Mouse (Mus musculus) erythroblast, adult 5-6 weeks (primary cell): Measurements from ENCODE around the gene Prpsap2. TPM values are rescaled to one million over a fixed set of nuclear protein-coding genes. Genes with fewer than 3 reads are reported as not detected.
"Not testable (repeated sequence)": the region's sequence is repeated elsewhere in the genome, so short reads cannot be mapped to it uniquely, and the experiment has no call there.

Source experiments
- ATAC-seq: replicated peaks from 2 replicates; pipeline ENCODE4 v1.8.0; 2016; ENCODE audit warnings: moderate number of reproducible peaks, mild to moderate bottlenecking, moderate TSS enrichment, inconsistent platforms; ENCODE audit not compliant: poor library complexity, low FRiP score, severe bottlenecking
- total RNA-seq, 2 experiments: library from RNA; stranded (forward) in 1 of 2; stranded (reverse) in 1 of 2; fragments of 150-400 nt in 1 of 2; fragments of 200-764, 138-1000 nt in 1 of 2; gene quantifications; 2 replicates each; pipeline versions ENCODE4 v1.2.3 to v1.2.4; 2015 to 2017; ENCODE audit warnings: low replicate concordance in 2 of 2

Prpsap2 gene
- total RNA-seq (2015; ENCODE audit: low replicate concordance) (6.7 and 13.2 TPM in 2 replicates), total RNA-seq (2017; ENCODE audit: low replicate concordance) (12.3 and 14.1 TPM in 2 replicates)

DNA sequence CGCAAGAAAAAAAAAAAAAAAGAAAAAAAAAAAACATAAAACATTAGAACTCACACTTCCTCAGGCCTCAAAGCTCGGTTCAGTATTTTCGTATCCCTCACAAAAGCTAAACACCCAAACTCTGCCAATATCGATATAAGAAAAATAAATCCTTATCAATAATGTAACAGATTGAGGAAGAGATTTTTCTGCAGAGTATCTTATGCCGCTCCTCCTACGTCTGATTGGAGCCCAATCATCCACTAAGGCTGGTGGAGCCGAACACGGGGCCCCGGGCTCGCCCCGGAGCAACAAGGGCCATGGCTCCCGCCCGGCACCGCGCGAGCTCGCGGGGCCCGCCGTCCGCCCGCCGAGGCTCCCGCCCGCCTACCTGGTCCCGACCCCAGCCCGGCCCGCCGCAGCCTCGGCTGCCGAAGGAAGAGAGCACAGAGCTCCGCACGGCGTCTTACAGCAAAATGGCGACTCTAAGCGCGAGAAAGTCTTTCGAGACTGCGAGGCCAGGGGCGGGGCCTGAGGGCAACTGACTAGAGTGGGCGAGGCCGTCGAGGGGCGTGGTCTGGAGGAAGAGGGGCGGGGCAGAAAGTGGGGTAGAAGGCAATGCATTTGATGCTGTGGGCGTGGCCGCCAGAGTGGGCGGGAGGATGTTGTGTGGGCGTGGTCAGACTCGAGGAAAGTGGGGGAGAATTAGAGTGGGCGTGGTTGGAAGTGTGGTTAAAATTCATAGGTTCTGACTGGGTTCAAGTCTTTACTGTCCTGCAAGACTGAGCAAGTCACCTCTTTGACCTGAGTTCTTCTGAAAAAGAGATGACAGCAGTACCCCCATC is at the start of gene Prpsap2:
Gene Prpsap2 (minus strand): TSS at position 505 of the 824 bp plus-strand sequence.
- ATAC-seq, result peak; percentile 91

DNA sequence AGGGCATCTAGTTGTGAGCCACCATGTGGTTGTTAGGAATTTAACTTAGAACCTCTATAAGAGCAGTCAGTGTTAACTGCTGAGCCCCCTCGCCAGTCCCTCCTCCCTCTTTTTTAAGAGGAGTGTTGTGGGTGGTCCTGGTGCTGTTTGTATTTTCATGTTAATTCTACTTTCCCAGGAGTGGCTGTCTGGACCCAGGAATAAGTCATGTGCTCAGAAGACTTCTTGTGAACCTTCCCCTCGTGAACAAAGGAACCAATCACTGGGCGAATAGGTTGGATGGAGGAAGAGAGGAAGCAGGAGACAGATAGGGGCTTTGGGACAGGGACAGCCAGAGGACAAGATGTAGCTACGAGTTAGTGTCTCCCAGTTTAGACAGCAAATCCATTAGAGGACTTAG is 47.9 kb upstream of the Prpsap2 start:
- ATAC-seq, result no peak

DNA sequence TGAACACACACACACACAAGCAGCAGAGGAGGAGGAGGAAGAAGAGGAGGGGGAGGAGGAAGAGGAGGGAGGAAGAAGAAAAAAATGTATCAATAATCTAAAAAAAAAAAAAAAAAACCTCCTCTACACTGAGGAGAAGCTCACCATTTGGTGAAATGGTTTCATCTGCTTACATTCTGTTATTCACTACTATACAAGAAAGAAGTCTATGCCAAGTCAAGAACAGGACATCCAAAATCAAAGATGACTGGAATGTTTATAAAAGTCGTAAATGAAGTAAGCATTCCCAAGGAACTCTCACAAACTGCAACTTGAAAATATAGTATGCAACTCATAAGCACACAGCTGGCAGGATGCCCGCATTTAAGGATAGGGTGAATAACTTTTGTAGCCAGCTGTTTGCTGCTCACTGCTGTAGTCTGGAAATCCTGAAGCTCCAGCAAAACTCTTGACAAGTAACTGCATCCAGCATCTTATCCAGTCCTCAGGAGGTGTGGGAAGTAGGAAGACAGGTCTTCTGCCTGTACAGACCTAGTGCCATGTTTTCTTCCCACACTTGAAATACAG is 46.7 kb upstream of the Prpsap2 start:
- ATAC-seq, result no peak

DNA sequence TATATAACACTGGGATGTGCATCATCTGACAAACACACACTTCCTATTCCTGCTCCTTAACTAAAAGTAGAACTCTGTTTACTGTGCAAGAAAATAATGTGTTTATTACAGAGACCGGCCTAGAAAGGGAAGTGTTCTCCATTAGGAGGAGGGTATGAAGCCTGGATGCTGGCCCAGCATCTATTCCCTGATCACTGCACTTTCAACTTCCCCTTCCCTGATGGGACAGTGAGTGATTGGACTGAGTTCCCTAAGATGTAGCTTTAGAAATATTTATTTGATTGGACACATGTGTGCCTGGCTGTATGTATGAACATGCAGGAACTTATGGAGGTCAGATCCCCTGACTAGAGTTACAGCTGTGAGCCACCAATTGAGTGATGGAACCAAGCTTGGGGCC is 31.6 kb upstream of the Prpsap2 start:
- no peak for ATAC-seq

DNA sequence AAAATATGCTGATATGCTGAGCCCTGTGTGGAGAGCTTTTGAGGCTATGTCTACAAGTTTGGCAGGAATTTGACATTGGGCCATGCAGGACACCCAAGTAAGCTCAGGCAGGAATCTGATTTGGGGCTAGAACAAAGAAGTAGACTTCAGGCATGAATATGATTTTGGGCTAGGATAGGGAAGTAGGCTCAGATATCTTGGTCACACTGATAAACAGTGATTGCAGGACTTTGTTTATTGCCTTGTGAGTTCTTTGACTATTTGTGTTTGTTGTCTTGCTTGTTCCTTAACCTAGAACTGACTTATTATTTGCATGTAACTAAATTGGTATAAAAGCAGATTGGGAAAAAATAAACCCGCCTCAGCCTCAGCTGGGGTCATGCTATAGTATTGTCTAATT is 26.7 kb upstream of the Prpsap2 start:
- no peak for ATAC-seq

DNA sequence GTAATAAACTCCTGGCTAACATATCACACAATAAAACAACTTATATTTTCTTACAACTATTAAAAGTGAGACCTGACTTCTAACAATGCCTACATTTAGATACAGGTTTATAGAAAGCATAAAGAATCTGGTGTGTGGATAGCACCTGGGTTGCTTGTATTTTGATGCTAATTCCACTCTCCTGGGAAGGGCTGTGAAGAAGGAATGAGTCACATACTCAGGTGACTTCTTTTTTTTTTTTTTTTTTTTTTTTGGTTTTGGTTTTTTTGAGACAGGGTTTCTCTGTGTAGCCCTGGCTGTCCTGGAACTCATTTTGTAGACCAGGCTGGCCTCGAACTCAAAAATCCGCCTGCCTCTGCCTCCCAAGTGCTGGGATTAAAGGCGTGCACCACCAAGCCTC is 20.6 kb upstream of the Prpsap2 start:
- ATAC-seq, result not testable (repeated sequence)

DNA sequence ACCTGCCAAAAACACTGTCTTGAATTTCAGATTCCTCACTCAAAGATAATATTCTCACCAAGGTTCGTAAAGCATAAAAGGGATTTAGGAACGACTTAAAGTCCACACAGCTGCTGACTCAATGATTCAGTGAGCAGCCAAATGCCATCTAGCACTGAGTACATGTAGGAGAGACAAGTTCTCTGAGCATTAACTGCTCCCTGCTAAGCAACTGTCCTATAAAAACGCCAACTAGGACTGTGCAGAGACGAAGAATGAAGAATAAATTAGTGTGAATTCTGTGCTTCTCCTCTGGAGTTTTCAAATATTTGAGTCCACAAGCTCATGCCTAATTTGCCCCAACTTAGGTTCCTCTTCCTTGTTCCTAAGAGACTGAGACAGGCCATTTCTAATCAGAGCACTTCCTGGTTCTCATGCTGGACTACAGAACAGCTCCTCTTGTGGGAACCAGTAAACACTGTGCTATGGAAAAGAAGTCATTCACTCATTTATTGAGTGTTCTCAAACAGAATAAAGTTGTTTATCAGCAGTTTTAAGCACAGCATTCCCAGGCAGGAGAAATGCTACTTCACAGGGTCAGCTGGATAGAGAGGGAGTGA is 12.8 kb upstream of the Prpsap2 start:
- ATAC-seq, result no peak

DNA sequence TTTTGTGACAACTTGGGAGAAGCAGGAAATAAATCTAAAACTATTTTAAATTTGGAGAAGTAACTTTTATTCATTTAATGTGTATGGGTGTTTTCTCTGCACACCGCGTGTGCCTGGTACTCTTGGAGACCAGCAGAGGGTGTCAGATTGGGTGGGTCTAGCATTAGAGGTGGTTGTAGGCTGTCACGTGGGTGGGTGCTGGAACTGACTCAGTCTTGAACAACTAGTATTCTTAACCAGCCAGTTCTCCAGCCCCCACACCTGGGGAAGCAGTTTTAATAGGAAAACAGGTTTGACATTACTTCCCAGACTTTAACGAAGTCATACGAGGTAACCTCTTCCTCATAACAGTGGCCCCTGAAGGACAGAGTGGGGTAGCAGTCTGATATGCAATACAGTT is 1.4 kb downstream of the Prpsap2 start:
- ATAC-seq, result peak; percentile 52

DNA sequence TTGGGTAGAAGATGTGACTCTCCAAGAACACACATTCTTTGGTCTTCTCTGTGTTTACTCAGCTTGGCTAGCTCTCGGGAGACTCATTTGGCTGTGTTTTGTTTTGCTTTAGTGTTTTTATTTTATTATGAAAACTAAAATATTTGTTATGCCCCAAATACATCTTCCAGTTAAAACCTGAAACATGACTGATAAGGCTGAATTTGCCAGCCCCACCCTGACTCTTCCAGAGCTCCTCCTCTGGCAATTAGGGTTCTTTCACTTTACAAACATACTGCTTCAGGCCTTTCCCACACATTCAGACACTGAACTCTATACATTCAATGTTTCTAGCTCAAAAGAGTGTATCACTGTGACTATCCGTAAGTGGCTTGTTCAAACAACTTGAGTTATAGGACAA is 4.7 kb downstream of the Prpsap2 start:
- peak; percentile 80 for ATAC-seq

DNA sequence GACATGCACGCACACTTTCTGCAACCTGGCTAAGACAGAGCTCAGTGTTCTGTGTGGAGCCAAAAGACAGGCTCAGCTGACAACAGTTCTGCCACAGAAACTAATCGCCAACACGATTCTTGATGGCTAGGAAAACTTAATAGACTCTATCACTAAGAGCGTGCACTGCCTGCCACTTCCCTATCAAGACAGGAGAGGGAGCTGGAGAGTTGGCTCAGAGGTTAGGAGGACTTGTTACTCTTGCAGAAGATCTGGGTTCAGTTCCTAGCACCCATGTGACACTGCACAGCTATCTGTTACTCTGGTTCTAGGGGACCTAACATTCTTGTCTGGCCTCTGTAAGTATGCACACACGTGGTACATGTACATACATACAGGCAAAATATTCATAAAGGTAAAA is 10.3 kb downstream of the Prpsap2 start:
- ATAC-seq, result peak; percentile 78

DNA sequence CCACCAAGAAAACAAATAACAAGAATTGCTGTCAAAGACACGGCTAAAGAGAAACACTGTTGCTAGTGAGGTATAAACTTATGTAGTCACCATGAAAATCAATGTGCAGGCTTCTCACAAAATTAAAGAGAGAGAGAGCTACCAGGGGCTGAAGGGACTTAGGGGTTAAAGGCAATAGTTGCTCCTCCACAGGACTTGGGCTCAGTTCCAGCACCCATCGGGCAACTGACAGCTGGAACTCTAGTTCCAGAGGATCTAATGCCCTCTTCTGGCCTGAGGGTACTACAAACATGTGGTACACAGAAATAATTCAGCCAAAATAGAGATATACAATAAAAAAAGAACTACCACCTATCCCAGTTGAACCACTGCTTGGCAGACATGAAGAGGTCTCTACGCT is 14.7 kb downstream of the Prpsap2 start:
- no peak for ATAC-seq

DNA sequence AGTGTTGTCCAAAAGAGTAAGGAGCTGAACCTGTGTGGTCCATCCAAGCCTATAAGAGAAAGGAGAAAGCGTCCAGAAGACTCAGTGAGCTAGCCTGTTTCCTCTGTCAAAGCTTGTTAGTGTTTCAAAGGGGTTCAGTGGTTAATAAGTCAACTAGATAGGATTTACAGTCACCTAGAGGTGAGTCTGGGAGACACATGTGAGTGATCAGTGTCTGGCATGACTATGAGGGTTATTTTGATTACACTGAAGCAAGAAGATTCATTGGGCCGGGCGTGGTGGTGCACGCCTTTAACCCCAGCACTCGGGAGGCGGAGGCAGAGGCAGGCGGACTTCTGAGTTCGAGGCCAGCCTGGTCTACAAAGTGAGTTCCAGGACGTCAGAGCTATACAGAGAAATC is 16.1 kb downstream of the Prpsap2 start:
- no peak for ATAC-seq

DNA sequence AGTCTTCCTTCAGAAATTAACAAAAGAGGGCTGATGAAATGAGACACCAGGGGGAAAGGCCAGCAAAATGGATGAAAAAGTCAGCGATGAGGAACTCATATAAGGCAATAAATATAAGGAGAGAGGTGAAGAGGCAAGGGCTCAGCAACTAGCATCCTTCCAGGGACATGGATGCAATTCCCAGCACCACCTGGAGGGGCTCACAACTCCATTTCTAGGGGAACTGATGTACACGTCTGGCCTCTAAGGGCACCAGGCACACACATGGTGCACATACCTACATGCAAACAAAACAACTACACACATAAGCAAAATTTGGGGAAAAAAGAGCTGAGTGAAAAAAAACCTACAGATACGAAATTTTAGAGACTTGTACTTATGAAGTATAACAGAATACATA is 17.4 kb downstream of the Prpsap2 start:
- ATAC-seq, result 0 out of 2 replicates have a peak, but pooled peaks have one; percentile 60

DNA sequence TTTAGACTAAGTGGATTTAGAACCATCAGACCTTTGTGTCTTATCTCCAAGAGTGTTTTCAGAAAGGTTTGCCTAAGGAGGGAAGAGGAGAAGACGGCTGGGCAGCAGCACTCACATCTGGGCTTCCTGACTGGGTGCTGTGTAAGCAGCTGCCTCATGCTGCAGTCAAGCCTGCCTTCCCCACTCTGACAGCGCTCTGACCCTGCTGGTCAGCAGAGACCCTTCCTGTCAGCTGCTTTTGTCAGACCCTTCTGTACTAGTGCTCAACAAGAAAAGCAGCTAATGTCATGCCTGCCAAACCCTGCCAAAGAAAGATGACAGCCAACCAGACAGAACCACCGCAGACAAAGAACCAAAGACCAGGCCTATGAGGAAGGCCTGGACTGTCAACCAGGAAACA is 18.1 kb downstream of the Prpsap2 start:
- ATAC-seq, result no peak

DNA sequence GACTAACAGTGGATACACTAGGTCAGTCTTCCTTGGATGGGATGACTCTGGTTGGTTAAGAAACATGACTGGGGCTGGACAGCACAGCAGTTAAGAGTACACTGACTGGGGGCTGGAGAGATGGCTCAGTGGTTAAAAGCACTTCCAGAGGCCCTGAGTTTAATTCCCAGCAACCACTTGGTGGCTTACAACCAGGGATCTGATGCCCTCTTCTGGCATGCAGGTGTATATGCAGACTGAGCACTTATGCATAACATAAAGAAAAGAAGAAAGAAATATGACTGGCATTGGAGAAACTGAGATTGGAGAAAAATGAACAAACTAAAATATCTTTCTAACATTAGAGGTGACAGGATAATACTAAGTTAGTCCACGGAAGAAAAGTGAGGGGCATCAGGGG is 21.4 kb downstream of the Prpsap2 start:
- ATAC-seq, result no peak

DNA sequence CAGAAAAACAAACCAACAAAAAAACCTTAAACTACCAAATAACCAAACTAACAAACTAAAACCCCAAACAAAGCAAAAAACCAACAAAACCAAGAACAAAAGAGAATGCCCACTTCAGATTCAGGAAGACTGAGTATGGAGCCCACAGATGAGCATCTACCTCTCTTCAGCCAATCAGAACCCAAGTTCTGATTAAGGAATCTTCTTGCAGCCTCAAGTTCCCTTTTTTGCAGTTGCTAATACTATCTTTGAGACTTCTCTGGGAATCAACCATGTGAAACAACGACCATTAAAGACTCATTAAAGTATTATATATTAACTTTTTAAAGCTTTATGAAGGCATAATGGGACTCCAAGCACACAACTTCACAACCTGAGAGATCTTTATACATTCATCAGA is 24.6 kb downstream of the Prpsap2 start:
- ATAC-seq, result no peak

DNA sequence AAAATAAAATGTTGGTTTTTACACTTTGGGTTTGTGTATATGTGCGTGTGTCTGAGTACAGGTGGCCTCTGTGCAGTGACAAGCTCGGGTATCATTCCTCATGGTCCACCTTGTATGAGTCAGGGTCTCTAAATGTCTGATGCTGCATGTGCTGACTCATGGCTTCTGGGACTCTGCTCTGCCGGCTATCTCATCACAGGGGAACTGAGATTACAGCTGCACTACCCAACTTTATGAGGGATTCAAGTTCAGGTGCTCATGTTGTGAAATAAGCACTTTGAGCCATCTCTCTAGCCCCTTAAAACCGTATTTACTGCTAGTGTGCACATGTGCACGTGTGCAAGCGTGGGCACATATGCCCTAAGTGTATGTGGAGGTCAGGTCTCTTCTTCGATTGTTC is 29.2 kb downstream of the Prpsap2 start:
- no peak for ATAC-seq

DNA sequence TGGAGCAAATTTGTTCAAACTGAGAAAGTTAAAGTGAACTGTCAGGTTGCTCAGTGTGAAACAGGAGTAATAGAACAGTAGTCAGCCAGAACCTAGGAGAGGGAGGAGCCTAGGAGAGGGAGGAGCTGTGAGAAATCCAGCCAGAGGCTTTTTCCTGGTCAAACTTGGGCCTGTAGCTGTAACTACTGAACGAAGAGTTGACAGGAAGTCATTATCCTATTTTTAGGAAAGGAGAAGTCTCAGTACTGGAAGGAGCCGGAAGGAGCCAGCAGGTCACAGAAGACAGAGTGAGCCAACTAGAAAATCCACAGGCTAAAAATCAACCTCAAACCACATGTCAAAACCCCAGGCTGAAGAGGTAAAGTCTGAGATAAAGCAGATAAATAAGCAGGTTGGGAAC is 33.9 kb downstream of the Prpsap2 start:
- ATAC-seq, result no peak

DNA sequence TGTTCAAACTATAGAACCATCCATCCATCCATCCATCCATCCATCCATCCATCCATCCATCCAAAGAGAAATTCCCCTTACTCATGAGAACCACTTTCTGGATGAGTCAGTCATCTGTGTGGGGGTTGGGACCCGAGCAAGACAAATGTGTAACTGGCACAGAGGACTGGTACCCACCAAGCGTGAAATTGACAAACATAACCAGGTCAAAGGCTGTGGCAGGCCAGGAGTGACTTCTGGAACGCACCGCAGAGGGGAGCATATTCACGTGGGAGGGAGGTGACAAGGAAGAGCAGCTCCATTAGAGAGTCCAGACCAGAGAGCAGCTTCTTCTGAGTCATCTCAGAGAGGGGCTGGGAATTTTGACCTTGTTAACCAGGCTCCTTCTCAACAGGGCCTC is 39.8 kb downstream of the Prpsap2 start:
- ATAC-seq, result no peak

DNA sequence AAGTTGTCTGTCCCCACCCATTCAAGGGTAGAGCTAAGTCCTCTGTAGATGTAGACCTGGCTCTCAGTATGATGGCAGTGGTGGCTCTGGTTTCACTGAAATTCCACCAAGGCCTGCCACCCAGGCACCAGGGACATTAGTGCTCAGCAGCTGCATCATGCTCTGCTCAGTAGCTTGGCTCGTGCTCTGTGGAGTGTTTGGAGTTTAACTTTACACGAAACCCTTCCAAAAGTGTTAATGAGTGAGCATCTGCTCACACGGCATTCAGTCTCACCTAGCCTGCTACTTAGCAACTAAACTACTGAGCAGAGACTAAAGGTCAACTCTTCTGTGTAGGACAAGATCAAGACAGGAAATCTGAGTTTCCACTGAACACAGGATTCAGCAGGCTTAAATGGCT is 41.3 kb downstream of the Prpsap2 start, which contains the start of gene Slc5a10:
Gene Slc5a10 (minus strand): TSS at position 191 of the 400 bp plus-strand sequence.
- no peak for ATAC-seq

DNA sequence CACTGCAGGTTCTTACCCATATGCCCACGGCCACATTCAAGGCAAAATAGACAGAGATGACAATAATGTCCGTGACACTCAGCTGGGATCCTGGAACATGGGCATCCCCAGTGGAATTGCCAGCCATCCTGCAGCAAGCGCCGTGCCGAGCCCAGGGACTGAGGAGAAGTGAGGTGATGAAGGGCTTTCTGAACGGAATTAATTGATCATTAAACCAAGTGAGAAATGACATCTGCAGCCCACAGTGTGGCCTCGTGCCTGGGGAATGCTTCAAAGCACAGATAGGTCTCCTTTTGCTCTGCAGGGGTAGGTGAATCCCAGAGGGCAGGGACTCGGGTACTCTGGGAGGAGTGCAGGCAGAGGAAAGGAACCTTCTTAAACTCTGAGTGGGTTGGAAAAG is 42.1 kb downstream of the Prpsap2 start:
- no peak for ATAC-seq
